Mouse (Mus musculus): ENCODE measurements around the gene Gamt. TPM values are rescaled to one million over a fixed set of nuclear protein-coding genes. Genes with fewer than 3 reads are reported as not detected.

The Gamt gene
- 1 to 10 TPM; 4.8 to 8.8 TPM for total RNA-seq (2023)

GRCm38 (mm10) chr10:80260642-80261584 lies at the start of gene Gamt, which contains the start of gene Dazap1:
TSS of gene Gamt (minus strand) at chr10:80261012.
TSS of gene Dazap1 (plus strand) at chr10:80261486.

GRCm38 (mm10) chr10:80295618-80296425 lies 35.0 kb upstream of the Gamt start, which contains the start of gene Apc2:
TSS of gene Apc2 (plus strand) at chr10:80295977.

GRCm38 (mm10) chr10:80292251-80293146 lies 31.7 kb upstream of the Gamt start, which contains the start of gene Rps15:
TSS of gene Rps15 (plus strand) at chr10:80292453.

DNA sequence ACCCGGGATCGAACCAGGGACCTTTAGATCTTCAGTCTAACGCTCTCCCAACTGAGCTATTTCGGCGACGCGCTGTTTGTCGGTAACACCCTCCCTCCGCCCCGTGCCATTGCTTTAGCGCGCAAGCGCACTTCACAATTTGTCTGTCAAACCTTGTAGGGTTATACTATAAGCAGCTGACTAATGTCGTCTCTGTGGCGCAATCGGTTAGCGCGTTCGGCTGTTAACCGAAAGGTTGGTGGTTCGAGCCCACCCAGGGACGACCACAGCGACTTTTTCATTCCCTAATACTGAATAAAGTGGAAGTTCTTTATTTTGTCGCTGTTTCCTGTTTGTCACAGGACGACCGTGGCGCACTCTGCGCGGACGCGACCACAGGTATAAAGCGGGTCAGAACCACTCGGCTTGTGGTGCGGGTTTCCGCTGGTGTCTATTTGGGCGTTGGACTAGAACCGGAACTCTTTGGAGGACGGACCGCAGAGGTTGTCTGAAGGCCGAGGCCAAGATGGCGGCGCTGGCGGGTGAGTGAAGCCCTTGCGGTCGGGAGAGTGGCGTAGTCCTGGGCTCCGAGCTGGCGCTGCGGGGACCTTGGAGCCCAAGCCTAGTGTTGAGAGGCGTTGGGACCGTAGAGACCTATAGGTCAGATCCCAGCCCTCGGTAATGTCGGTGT lies 11.7 kb downstream of the Gamt start, which contains the start of gene Ndufs7:
TSS of gene Ndufs7 (plus strand) at position 151 of the 670 bp plus-strand sequence.

DNA sequence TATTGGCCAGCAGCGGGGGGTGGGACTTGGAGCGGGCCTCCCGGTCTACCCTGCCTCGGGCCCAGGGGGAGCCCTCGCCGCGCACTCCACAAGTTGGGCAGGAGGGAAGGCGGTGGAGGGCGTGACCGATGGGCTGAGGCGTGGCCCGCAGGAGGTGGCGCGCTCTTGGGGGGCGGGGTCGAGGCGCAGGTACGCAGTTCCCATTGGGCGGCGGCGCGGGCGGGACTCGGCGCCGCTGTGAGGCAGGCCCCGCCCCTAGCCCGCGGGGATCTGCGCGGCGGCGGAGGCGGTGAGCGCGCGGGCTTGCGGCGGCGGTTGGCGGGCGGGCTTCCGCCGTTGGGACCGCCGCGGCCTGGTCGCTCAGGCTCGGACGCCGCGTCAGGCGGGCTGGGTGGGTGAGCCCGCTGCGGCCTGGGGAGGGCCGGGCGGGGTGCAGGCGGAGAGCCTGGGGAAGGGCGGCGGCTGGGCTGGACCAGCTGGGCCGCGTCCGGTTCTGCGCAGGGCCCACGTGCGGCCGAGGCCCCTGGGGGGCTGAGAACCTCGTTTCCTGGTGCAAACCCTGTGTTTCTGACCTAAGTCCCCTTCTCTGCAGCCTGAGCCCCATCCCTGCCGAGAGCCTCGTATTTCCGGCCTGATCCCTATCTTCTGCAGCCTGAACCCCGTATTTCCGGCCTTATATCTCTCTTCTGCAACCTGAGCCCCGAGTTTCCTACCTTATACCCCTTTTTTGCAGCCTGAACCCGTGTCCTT lies 34.2 kb downstream of the Gamt start, which contains the start of gene Mum1:
TSS of gene Mum1 (plus strand) at position 19 of the 750 bp plus-strand sequence.

Other genes with a start within 250 kb of the Gamt start
- 100 to 1,000 TPM; 413 to 426 TPM for gene Arhgap45, start 244.4 kb downstream of the Gamt start, total RNA-seq (2023)
- gene Polr2e, start 221.2 kb downstream of the Gamt start, total RNA-seq (2023) = 10 to 100 TPM; 40.4 to 41.4 TPM
- gene Gpx4, start 213.8 kb downstream of the Gamt start, total RNA-seq (2023) = 100 to 1,000 TPM; 313 to 334 TPM
- gene Sbno2, start 155.4 kb downstream of the Gamt start, total RNA-seq (2023) = 100 to 1,000 TPM; 125 to 162 TPM
- gene Stk11, start 145.2 kb downstream of the Gamt start, total RNA-seq (2023) = 100 to 1,000 TPM; 175 to 179 TPM
- gene Atp5d, start 122.4 kb downstream of the Gamt start, total RNA-seq (2023) = 100 to 1,000 TPM; 122 to 126 TPM
- gene Cbarp, start 120.2 kb downstream of the Gamt start, total RNA-seq (2023) = 1 to 10 TPM; 1.3 to 1.7 TPM
- 100 to 1,000 TPM; 232 to 270 TPM for gene Midn, start 112.7 kb downstream of the Gamt start, total RNA-seq (2023)
- gene Cirbp, start 95.0 kb downstream of the Gamt start, total RNA-seq (2023) = 10 to 100 TPM; 33.5 to 40.3 TPM
- gene 1600002K03Rik, start 88.1 kb downstream of the Gamt start, total RNA-seq (2023) = 1 to 10 TPM; 5.4 to 6.7 TPM
- gene Efna2, start 81.5 kb downstream of the Gamt start, total RNA-seq (2023) = under 1 TPM in 1 of 2 experiments, not detected in 1; 0.24 TPM
- gene Mum1, start 34.6 kb downstream of the Gamt start, total RNA-seq (2023) = 10 to 100 TPM; 32.2 to 32.6 TPM
- 10 to 100 TPM; 62.6 to 65.8 TPM for gene Ndufs7, start 11.9 kb downstream of the Gamt start, total RNA-seq (2023)
- gene Dazap1, start 474 bp upstream of the Gamt start, total RNA-seq (2023) = 100 to 1,000 TPM in 1 of 2 experiments, 10 to 100 TPM in 1; 96.6 to 113 TPM
- gene Rps15, start 31.4 kb upstream of the Gamt start, total RNA-seq (2023) = 100 to 1,000 TPM; 865 to 877 TPM
- gene Apc2, start 35.0 kb upstream of the Gamt start, total RNA-seq (2023) = not detected
- 10 to 100 TPM; 21.5 to 26.4 TPM for gene 2310011J03Rik, start 59.5 kb upstream of the Gamt start, total RNA-seq (2023)
- gene Pcsk4, start 68.5 kb upstream of the Gamt start, total RNA-seq (2023) = under 1 TPM in 1 of 2 experiments, not detected in 1; 0.66 TPM
- 1 to 10 TPM; 3.3 to 3.6 TPM for gene Reep6, start 68.9 kb upstream of the Gamt start, total RNA-seq (2023)
- gene Adamtsl5, start 87.4 kb upstream of the Gamt start, total RNA-seq (2023) = under 1 TPM; 0.53 to 0.55 TPM
- not detected for gene Plk5, start 95.4 kb upstream of the Gamt start, total RNA-seq (2023)
- gene Mex3d, start 126.6 kb upstream of the Gamt start, total RNA-seq (2023) = 1 to 10 TPM; 3.3 to 4.2 TPM
- gene Mbd3, start 138.5 kb upstream of the Gamt start, total RNA-seq (2023) = 10 to 100 TPM; 41.9 to 49.5 TPM
- gene Uqcr11, start 145.8 kb upstream of the Gamt start, total RNA-seq (2023) = 100 to 1,000 TPM; 101 to 112 TPM
- gene Tcf3, start 172.6 kb upstream of the Gamt start, total RNA-seq (2023) = 10 to 100 TPM; 50.5 to 63.1 TPM
- not detected for gene Onecut3, start 233.8 kb upstream of the Gamt start, total RNA-seq (2023)